Mouse (Mus musculus) adrenal gland, postnatal 36 days (tissue): ENCODE measurements around the gene Bmp8a. TPM values are rescaled to one million over a fixed set of nuclear protein-coding genes. Genes with fewer than 3 reads are reported as not detected.
"Not testable (repeated sequence)": the region's sequence is repeated elsewhere in the genome, so short reads cannot be mapped to it uniquely, and the experiment has no call there.

Source experiments
- DNase-seq, 2 experiments: peaks; one replicate each; pipeline ENCODE4 v3.0.0; 2021; ENCODE audit warnings: mixed read lengths in 1 of 2
- long read RNA-seq, 2 experiments: library from polyadenylated mRNA; stranded (forward); transcript quantifications; one replicate each; pipeline ENCODE4 v2.0.0; 2021; ENCODE audit warnings: borderline sequencing depth in 2 of 2
- total RNA-seq, 2 experiments: library from RNA; stranded (reverse); gene quantifications; 2 replicates each; pipeline ENCODE4 v1.2.3; 2021

The Bmp8a gene
- under 1 TPM; 0.13 to 0.20 TPM for total RNA-seq
- long read RNA-seq, experiment 1, result 0 reads
- long read RNA-seq, experiment 2, result 0 reads

DNA sequence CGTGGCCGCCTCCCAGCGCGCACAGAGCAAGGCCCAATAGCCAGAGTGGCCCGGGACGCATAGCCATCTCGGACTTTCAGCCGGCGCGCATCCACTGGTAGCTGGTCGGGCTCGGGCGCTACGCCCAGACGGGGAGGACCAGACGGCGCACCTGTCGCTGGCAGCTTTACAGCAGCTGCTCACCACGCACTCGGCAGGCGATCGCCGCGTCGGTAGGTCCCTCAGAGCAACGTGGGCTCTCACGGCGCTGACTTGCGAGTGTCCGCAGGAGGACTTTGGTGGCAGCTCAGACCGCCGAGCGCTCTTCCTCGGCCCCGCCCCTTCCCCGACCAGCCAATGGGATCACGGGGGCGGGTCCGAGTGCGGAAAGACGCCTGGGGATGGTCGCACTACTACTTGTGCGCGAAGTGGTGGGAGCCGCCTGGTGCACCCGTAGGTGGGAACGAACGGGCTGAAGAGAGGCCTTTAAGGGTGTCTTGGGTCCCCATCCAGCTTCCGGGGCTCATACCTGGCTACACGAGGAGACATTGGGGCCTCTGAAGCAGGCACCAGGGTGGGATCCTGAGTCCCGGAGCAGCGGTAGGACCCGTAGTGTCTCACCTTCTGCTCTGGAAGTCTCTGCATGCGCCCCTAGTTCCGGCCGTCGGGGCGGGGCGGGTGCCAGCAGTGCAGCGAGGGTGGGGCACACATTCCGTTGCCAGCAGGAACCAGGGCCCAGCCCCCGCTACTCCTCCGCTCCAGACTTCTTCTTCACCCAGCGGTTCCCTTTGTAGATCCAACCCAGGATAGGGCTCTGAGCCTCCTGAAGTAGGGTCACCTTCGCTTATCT, at the start of gene Bmp8a:
Bmp8a (minus strand) TSS at position 611 of the 829 bp plus-strand sequence.
- peak; percentile 82 to 87 for DNase-seq

DNA sequence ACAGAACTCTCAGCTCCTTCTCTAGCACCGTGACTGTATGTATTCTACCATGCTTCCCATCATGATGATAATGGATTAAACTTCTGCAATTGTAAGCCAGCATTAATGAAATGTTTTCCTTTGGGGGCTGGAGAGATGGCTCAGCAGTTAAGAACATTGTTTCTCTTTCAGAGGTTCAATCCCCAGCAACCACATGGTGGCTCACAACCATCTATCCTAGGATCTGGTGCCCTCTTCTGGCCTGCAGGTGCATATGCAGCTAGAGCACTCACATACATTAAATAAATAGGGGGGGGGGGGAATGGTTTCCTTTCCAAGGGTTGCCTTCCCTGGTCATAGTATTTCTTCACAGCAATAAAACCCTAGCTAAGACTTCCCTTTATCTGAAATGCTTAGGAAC, 49.1 kb upstream of the Bmp8a start:
- DNase-seq, result peak; percentile 34 to 43

DNA sequence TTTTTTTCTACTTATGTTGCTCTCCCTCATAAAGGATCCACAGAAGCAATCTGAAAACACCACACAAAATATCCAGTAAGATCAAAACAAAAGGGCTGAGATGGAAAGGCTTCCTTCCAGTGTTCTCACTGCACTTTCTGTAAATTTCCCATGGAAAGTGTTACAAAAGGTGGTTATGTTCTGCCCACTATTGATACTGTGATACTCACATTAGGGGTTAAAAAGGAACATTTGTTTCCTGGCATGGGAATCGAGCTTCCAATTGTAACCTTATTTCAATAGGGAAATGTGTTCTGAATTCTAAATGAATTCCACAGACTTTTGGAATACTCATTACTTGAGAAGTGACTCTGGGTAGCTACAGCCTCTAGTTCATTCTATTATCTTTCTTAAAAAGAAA, 42.0 kb upstream of the Bmp8a start:
- DNase-seq, result no peak

DNA sequence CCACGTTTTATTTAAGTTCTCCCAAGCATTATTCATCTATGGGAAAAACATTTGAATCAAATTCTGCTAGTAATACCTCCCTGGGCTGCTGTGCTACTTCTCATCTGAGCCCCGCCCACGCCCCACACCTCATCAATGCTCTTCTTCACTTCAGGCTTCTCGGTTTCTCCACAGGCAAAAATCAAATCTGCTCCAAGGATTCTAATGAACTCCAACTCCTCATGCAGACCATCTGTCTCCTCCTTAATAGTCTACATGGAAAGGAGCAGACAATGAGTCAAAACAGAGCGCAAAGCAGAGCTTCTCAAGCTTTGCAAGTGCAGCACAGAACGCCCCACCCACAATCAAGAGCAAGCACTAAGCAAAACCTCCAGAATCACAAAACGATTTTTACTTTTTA, 40.1 kb upstream of the Bmp8a start:
- DNase-seq, result no peak

DNA sequence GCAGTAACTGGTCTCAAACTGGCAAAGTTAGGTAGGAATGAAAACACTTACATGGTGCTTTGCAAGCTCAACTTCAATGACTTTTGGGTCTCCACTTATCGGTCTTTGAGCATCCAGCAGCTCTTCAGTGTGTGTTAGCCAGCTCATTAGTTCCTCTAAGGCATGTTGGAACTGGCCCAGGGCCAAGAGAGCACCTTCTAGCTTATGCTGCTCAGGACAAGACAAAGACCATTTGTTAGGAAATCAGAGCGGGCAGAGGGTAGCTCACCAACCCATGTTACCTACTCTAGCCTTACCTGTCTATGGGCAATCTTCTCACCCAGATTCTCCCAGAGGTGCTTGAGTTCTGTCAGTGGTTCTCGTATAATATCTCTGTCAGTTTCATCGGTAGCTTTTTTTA, 39.0 kb upstream of the Bmp8a start:
- no peak for DNase-seq

DNA sequence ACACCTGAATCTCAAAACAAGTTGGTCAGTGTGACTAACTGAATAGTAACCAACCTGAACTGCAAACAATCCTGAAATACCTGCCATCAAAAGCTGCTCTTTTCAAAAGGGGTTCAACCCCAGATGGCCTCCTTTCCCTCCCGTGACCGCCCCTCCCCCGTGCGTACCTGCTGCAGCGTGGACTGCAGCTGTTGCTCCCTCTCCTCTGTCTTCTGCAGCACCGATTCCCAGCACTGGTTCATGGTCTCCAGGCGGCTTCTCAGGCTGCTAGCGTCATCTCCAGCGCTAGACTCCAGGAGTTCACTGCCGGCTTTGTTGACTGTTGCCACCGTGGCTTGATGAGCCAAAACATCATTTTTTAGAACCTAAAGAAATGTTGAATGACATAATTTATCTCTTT, 38.5 kb upstream of the Bmp8a start:
- no peak for DNase-seq

DNA sequence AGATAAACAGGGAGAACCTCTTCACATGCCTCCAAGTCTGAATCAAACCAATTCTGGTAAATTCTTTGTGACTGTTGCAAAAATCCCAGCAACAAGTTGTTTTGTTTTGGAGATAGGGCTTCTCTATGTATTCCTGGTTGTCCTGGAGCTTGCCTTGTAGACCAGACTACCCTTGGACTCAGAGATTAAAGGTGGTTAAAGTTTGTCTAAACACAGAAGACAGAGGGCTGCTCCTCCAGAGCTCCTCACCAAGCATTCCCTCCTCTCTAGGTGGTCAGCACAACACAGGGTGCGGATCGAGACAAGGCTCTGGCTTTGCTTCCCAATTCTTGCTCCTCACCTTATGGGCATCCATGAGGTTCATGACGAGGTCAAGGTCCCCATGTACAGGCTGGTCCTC, 33.0 kb upstream of the Bmp8a start:
- no peak for DNase-seq

DNA sequence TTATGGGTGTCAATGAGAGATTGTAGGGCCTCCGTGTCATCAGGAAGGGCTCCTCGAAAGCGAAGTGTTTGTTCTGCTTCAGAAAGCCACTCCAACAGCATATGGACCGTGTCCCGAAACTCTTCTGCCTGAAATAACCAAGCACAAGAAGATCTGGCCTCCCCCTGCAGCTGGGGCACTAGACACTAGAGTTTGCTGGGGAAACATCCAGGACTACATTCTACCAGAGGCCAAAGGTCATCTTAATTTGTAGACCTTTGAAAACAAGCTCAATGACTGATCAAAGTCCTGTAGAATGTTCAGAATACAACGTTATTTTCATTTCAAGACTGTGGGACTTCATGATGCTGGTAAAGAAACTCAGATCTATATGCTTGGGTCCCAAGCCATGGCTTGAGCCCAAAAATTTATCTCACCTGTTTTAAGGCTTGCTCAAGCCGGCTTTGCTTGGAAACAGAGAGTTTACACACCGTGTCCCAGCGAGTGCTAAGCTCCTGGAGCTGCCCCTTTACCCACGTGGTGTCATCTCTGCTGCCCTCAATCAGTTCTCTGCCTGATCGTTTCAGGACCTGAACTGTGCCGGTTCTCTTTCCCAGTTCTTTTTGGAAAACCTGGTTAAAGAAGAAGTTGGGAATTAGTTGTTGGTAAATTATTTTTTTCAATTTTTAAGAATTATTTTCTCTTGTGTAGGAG, 31.4 kb upstream of the Bmp8a start:
- DNase-seq, result no peak

DNA sequence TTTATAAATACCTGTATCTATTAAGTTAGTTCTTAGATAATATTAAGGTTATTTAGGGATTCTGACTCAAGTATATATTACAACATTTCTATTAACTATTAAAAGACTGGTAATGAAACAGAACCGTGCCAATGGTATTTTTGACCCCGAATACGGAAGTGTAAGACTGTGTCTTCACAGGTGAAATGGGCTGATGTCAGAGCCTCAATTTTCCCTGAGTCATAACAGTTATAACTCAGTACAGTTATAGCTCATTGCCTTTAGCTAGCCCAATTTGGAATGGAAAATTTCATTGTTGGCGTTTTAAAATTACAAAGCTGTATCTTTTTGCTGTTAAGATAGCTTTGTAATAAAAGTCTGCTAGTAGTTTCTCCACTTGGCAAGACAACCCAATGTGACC, 20.5 kb upstream of the Bmp8a start:
- no peak for DNase-seq

DNA sequence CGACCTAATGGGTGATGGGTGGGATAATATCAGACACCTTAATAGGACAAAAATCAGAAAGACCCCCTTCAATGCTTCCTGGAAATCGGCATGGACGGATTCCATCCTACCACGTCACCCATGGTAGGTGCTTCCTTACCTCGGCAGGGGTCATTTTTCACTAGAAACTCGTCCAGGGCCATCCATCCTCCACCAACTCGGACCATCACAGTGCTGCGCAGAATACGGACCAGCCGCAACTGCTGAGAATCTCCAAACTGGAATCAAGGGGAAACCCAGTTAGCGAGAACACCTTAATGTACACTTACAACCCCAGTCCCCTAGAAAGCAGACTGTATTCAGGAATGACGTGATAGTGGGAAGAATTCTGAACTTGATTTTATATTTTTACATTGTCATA, 17.7 kb upstream of the Bmp8a start:
- no peak for DNase-seq

DNA sequence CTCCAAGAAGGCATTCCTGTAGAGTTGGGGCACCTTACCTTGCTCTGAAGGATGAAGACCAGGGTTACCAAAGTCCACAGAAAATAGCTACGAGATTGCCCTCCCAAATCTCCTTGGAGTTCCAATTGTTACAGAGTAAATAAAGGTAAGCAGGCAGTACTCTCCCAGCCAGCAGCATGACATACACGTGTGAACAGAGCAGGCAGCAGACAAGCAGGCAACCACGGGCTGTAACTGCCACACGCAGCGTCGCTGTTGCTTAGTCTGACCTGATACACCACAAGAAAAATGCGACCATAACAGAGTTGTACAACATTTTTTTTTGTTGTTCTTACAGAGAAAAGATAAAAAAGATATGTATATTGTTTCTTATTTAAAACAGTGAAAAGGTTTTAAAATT, 15.6 kb upstream of the Bmp8a start:
- no peak for DNase-seq

DNA sequence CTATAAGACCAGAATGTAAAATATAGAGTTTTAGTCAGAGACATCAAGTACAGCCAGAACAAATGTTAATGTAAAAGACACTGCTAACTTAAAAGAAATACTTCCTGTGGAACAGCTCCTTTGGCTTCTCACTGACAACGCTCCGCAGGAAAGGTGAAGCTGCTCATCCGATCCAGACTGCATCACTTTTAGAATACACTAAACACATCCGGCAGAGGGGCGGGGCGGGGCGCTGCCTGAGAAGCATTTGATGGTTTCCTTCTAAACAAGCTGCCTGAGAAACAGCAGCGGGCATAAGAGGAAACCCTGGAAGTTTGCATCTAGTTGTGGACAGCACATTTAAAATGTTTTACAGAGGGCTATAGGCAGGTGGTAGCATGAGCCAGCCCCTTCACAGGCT, 12.9 kb upstream of the Bmp8a start:
- DNase-seq, result no peak

DNA sequence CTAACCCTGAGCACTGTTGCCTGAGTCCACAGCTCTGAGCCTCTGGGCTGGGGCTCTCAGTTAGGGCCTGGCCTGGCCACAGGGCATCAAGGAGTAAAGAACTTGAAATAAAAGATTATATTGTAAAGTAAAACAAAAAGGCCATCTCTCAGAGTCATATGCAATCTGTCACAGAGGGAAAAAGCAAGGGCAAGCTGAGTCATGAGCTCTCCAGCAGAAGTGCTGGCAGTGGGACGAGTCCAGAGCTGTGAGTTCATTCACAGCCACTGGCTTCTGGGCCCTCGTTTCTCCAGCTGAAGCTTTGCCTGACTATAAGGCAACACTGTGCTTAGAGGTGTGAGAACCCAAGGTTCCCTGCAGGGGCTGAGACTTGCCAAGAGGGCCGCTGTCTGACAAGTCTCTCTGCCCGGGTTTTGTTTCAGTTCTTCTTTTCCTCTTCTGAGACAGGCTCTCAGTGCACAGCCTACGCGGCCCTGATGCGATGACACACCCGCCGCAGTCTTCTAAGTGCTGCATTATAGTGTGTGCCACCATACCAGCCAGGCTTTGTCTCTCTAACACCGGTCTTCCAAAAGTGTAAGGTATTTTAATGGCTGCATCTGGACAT, 10.3 kb upstream of the Bmp8a start:
- peak; percentile 64 to 66 for DNase-seq

DNA sequence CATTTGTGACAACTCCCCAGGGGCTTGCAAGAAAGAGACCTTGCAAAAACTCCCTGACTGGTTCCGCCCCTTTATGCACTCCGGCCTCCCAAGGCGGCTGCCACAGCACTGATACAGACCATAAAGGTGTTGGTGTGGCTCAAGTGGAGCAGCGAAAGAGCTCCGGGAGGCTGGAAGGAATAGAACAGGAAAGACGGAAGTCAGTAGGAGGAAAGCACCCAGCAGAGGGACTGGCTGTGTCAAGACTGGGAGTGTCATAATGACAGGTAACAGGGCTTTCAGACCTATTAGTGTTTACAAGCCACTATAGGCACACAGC, 378 bp upstream of the Bmp8a start:
- no peak for DNase-seq

DNA sequence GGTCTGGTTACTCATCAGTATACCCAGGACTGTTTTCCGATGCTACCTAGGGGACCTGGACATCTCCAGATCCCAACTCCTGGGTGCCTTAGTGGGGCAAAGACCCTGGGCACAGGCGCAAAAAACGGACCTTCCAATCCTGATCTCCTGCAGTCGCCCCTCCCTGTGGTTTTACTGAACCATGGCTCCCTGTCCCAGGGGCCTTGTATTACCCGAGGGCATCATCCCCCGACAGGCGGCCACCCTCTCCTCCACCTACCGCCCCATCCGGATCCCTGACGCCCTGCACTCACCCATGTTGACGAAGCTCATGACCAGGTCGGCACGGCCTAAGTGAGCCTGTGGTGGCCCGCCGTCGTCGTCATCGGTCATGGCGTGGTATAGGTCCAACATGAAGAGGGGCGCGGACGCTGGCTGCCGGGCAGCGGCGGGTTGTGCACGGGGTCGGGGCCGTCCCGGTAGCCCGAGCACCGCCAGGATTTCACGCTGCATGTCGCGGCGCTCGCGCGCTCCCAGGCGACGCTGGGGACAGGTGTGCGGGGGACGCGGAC, 886 bp downstream of the Bmp8a start:
- DNase-seq, result no peak

DNA sequence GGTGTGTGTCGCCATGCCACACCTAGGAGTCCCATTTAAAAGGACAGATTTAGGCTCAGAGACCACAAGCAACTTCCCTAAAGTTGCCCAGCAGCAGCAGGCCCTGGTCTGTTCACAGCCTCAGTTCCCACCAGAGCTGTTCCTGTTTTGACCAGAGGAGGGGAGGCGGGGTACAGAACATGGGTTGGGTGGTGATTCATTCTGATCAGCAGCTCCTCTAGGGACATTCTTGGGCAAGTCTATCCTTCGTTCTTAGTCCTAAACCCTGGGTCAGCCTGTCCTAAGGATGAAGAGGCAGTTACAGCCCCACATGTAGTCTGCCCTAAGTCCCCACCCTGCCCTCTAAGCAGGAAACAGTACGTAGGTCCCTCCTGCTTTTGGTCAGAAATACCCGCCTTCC, 2.8 kb downstream of the Bmp8a start:
- no peak for DNase-seq

DNA sequence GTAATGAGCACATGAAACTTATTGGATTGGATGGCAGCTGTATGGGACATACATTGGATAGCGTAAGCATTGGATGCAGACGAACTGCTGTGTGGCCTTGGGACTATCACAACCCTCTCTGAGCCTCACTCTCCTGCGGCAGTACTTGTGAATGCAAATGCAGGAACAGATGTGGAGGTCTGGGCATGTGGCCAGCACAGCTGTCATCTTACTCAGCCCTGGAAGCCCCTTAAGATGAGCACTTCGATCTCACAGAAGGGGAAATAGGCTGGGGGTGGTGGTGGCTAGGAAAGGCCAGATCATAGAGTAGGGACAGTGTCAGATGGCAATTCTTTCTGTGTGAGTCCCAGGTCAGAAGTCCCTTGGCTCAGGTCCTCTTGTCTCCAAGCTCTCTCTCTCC, 5.4 kb downstream of the Bmp8a start:
- no peak for DNase-seq

DNA sequence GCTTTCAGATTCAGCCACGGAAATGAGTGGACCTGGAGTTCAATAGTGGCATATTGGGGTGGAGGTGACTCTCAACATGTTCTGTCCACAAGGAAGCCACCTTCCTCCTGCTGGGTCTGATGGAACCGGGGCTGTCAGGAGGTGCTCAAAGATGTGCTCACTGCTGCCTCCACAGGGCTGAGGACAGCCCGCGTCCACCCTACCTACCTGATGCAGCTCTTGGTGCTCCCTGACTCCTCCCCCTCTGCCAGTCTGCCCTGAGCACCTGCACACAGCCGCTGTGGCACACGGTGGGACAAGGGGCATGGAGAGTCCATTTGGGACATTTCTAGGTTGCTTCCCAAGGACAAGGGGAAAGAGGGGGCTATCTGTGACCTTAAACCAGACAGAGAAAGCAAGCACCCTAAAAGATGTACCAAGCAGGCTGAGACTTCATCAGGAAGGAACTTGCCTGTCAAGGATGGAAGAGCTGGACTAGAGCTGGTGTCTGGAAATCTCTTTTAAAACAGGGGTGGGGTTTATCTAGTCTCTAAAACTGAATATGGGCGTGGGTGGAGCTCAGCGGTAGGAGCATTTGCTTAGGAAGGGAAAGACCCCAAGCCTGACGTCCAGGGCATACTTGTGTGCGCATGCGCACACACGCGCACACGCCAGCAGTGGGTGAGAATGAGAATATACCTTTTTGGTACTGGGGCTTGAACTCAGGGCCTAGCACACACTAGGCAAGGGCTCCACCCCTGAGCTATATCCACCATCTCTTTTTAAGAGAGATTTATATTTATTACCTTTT, 7.1 kb downstream of the Bmp8a start:
- DNase-seq, result no peak

DNA sequence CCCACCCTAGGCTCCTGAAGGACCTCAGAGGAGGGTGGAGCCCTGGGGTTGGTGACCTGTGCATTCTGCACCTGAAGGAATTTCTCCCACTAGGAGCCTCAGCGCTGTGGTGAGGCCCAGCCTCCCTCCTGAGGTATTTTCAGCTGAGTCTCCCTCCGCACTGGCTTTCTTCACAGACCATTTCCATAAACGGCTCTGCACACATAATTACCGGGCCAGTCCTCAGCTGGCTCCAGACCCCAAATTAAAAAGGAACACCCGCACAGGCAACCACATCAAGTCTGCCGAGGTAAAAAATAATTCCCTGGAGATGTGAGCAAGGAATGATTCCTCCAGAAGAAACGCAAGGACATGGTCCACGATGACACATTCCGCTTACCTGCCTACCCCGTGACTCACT, 7.8 kb downstream of the Bmp8a start:
- DNase-seq, result not testable (repeated sequence)

DNA sequence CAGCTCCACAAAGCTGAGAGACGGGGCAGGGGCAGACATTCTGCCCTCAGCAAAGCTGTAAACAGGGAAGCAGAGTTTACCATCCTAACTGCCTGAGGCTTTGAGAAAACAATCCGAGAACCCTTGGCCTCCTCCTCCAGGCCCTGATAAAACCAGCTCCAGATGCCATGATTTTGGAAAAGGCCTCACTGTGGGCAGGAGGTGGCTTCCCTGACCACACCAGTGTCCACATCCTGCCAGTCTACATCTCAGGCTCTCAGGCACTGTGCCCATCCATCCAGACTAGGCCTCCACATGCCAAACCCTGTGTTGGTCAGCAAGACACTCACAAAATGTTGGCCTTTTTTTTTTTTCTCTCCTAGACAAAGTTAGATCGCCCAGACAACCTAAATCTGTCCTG, 8.9 kb downstream of the Bmp8a start:
- DNase-seq, result no peak

DNA sequence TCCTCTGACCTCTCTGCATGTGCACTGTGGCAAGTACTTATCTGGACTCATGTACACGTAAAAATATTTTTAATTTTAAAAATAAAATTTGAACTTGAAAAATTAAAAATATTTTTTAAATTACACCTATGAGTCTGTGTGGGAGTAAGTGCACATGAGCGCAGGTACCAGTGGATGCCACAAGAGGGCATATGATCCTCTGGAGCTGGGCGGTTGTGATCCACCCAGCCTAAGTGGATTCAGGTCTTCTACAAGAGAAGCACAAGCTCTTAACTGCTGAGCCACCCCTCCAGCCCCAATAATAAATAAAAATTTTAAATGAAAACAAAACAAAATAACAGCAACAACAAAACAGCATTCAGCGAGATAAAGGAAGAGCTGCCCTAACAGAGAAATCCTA, 9.9 kb downstream of the Bmp8a start:
- DNase-seq, result no peak

DNA sequence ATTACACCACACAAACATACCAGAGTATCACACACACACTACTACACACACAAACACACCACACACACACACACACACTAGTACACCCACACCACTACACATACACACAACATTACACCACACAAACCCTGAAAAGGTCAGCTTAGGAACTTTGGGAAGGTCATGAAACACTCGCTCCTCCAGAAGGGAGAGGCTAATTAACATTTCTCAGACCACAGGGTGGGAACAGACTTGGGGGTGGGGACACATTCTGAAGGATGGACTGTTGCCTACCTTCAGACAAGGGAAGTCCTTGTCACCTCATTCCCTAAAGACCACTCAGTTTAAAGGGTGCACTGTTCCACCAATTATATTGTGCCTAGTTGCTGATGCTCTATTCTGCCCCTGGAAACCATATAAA, 11.1 kb downstream of the Bmp8a start:
- DNase-seq, result not testable (repeated sequence)
